Mouse (Mus musculus): ENCODE results near the gene Ank3.

DNA sequence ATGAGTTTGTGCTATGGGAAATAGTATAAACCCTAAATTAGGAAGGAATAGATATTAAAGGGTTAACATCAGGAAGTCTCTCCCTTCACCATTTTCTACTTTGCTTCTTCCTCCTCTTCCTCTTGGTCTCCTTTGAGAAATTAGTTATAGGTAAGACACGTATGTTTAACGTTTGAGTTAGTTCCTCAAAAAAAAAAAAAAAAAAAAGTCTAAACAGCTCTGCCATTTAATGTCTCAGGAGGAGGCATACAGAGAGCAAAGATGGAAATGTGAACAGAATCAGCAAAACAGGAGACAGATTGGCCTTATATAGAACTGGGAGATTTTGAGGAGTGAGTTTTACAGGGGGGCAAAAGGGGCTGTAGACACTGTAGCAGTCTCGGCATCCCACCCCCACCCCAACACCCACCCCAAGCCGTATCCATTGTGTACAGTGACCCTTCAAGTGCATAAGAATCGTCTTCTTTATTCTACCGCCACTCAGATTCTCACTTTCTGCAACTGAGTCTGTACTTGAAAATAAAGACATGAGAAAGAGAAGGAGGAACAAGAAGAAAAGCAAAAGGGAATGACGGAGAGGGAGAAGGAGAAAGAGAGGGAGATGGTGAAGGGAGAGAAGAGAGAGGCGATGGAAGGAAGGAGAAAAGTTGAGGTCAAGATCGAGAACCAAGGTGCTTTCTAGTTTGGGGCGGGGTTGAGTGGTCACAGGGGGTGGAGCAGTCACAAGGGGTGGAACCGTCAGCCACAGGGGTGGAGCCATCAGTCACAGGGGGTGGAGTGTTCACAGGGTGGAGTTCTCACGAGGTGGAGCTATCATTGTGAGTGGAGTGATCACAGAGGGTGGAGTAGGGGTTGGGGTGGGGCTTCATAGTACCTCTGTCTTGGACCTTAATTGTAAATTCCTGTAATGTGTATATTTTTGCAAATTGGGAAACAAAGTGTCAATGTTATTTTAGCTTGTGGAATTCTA lies 509.5 kb downstream of the Ank3 start:
- TF ChIP-seq POLR2A (IDR thresholded peaks at IDR 0.05; ENCODE audit: extremely low read depth, insufficient read depth, low read length) (no peak), CTCF (IDR thresholded peaks at IDR 0.05; ENCODE audit: low read depth, low read length) (no peak)

All from liver, adult 2 months (tissue).